Mouse (Mus musculus): ENCODE results near the gene Cmpk1. TPM values are rescaled to one million over a fixed set of nuclear protein-coding genes. Genes with fewer than 3 reads are reported as not detected.
"Not testable (repeated sequence)": the region's sequence is repeated elsewhere in the genome, so short reads cannot be mapped to it uniquely, and the experiment has no call there.

Cmpk1 gene
- polyA plus RNA-seq, 1 experiment from 2014 or later, result 98.9 TPM

- H3K4me2 ChIP-seq (ENCODE audit: low read length), result no peak overlapping the region
- no peak overlapping the region for H3K27ac ChIP-seq (ENCODE audit: low read depth)
- no peaks in the 10 kb centered on the region for H3K36me3 ChIP-seq (ENCODE audit: control insufficient read depth, insufficient read depth, low read length)
- H3K9me3 ChIP-seq (ENCODE audit: control insufficient read depth, low read length), result no peaks in the 10 kb centered on the region
- ATAC-seq (replicated peaks; ENCODE audit: low FRiP score, low TSS enrichment, low read depth) (no peak), DNase-seq (ENCODE audit: low spot score) (no peak)
- no peak overlapping the region for H3K4me3 ChIP-seq (ENCODE audit: low read depth, low read length)
- WGBS, result 87% methylated on average over 3 of the region's 3 CpGs
- H3K9ac ChIP-seq (ENCODE audit: low read length), result no peak overlapping the region
- no peaks in the 10 kb centered on the region for H3K27me3 ChIP-seq (replicated peaks; ENCODE audit: control insufficient read depth, insufficient read depth, low read length)
- no peaks in the 10 kb centered on the region for H3K4me1 ChIP-seq (replicated peaks; ENCODE audit: control insufficient read depth, insufficient read depth, low read length)
Observed at GRCm38 (mm10) chr4:114994218-114994617, 7.2 kb upstream of the Cmpk1 start.

DNA sequence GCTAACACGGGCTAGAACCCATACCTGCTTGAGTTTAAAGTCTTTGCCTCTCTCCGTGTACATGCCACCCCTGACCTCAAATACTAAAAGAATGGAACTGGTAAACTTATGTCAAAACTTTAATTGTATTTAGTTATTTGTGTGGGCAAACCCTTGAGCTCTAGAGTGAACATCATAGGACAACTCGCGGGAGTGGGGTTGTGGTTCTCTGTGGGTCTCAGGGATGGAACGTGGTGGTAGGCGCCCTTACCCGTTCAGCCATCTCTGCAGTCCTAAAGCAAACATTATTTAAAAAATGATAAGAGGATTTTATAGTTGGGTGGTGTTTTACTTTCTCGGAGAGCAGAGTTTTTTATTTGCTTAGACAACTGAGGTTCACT lies 840 bp downstream of the Cmpk1 start:
- peak overlapping the region; percentile 94 for H3K9ac ChIP-seq (ENCODE audit: low read length)
- DNase-seq (ENCODE audit: low spot score) (peak; percentile 72), ATAC-seq (replicated peaks; ENCODE audit: low FRiP score, low TSS enrichment, low read depth) (peak; percentile 65)
- no peaks in the 10 kb centered on the region for H3K27me3 ChIP-seq (replicated peaks; ENCODE audit: control insufficient read depth, insufficient read depth, low read length)
- WGBS, result under 1% methylated on average over 8 of the region's 8 CpGs
- no peaks in the 10 kb centered on the region for H3K36me3 ChIP-seq (ENCODE audit: control insufficient read depth, insufficient read depth, low read length)
- peak overlapping the region; percentile 100 for H3K27ac ChIP-seq (ENCODE audit: low read depth)
- H3K4me2 ChIP-seq (ENCODE audit: low read length), result peak overlapping the region; percentile 95
- H3K4me3 ChIP-seq (ENCODE audit: low read depth, low read length), result peak overlapping the region; percentile 77
- peaks cover 4% of the 10 kb centered on the region for H3K4me1 ChIP-seq (replicated peaks; ENCODE audit: control insufficient read depth, insufficient read depth, low read length)
- H3K9me3 ChIP-seq (ENCODE audit: control insufficient read depth, low read length), result no peaks in the 10 kb centered on the region

DNA sequence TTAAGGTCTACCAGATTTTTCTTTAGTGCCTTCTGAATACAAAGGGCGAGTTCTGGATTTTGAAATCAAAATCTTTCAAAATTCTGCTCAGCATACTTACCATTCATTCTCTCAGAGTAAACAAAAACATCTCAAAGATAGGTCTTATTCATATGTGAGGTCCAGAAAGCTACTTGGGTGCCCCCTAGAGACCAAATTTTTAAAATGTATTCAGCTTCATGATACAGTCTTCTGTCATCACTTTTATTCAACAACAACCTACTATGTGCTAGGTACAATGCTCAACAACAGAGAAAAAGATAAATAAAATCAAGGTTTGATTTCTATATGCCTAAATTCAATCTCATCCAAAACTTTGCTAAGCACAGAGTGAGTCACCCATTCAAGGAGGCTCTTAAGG lies 4.0 kb downstream of the Cmpk1 start:
- Histone ChIP-seq H3K4me1 (replicated peaks; ENCODE audit: control insufficient read depth, insufficient read depth, low read length) (peaks cover 4% of the 10 kb centered on the region), H3K9me3 (ENCODE audit: control insufficient read depth, low read length) (no peaks in the 10 kb centered on the region), H3K36me3 (ENCODE audit: control insufficient read depth, insufficient read depth, low read length) (no peaks in the 10 kb centered on the region), H3K4me2 (ENCODE audit: low read length) (no peak overlapping the region), H3K27me3 (replicated peaks; ENCODE audit: control insufficient read depth, insufficient read depth, low read length) (no peaks in the 10 kb centered on the region), H3K4me3 (ENCODE audit: low read depth, low read length) (no peak overlapping the region), H3K27ac (ENCODE audit: low read depth) (no peak overlapping the region), H3K9ac (ENCODE audit: low read length) (no peak overlapping the region)
- DNase-seq (ENCODE audit: low spot score) (no peak), ATAC-seq (replicated peaks; ENCODE audit: low FRiP score, low TSS enrichment, low read depth) (no peak)
- WGBS, result 77% methylated on average over 1 of the region's 1 CpGs

DNA sequence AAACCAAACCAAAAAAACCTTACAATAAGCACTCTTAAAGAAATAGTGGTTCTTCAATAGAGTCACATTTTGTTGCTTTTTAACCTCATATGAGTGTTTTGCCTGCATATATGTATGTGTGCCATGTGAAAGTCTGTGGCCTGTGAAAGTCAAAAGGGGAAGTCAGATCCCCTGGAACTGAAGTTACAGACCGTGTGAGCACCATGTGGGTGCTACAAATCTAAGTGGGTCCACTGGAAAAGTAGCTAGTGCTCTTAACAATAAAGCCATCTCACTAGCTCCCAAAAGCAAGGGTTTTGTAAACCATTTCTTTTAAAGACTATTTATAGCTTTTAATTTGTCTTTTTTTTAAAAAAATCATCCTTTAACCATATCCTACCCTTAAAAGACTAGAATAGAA lies 4.4 kb downstream of the Cmpk1 start:
- H3K36me3 ChIP-seq (ENCODE audit: control insufficient read depth, insufficient read depth, low read length), result no peaks in the 10 kb centered on the region
- 81% methylated on average over 1 of the region's 1 CpGs for WGBS
- H3K27ac ChIP-seq (ENCODE audit: low read depth), result no peak overlapping the region
- H3K4me1 ChIP-seq (replicated peaks; ENCODE audit: control insufficient read depth, insufficient read depth, low read length), result peaks cover 4% of the 10 kb centered on the region
- H3K27me3 ChIP-seq (replicated peaks; ENCODE audit: control insufficient read depth, insufficient read depth, low read length), result no peaks in the 10 kb centered on the region
- no peaks in the 10 kb centered on the region for H3K9me3 ChIP-seq (ENCODE audit: control insufficient read depth, low read length)
- H3K9ac ChIP-seq (ENCODE audit: low read length), result no peak overlapping the region
- no peak for ATAC-seq (replicated peaks; ENCODE audit: low FRiP score, low TSS enrichment, low read depth)
- no peak overlapping the region for H3K4me3 ChIP-seq (ENCODE audit: low read depth, low read length)
- H3K4me2 ChIP-seq (ENCODE audit: low read length), result no peak overlapping the region
- no peak for DNase-seq (ENCODE audit: low spot score)

DNA sequence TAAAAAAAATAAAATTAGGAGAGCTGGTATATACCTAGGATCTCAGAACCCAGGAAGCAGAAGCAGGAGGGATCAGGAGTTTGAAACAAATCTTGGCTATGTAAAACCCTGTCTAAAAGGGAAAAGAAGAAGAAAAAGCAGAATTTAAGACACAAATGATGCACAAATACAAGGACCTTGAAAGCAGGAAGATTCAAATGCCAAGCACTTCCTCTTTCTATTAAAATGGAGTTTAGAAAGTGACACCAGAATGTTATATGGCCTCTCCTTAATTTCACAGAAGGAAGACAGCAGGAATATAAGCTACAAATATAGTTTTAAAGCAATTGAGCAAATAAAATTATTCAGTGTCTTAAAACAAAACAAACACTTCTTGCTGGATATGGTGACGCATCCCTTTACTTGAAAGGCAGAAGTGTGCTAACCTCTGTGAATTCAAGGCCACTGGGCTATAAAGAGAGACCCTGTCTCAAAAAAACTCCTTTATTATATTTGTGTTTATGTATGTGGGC lies 13.8 kb downstream of the Cmpk1 start:
- H3K27me3 ChIP-seq (replicated peaks; ENCODE audit: control insufficient read depth, insufficient read depth, low read length), result no peaks in the 10 kb centered on the region
- H3K4me3 ChIP-seq (ENCODE audit: low read depth, low read length), result no peak overlapping the region
- WGBS, result 85% methylated on average over 1 of the region's 1 CpGs
- no peaks in the 10 kb centered on the region for H3K9me3 ChIP-seq (ENCODE audit: control insufficient read depth, low read length)
- peaks cover 9% of the 10 kb centered on the region for H3K36me3 ChIP-seq (ENCODE audit: control insufficient read depth, insufficient read depth, low read length)
- no peak overlapping the region for H3K27ac ChIP-seq (ENCODE audit: low read depth)
- no peak overlapping the region for H3K9ac ChIP-seq (ENCODE audit: low read length)
- DNase-seq (ENCODE audit: low spot score), result no peak
- ATAC-seq (replicated peaks; ENCODE audit: low FRiP score, low TSS enrichment, low read depth), result no peak
- H3K4me1 ChIP-seq (replicated peaks; ENCODE audit: control insufficient read depth, insufficient read depth, low read length), result no peaks in the 10 kb centered on the region
- no peak overlapping the region for H3K4me2 ChIP-seq (ENCODE audit: low read length)

DNA sequence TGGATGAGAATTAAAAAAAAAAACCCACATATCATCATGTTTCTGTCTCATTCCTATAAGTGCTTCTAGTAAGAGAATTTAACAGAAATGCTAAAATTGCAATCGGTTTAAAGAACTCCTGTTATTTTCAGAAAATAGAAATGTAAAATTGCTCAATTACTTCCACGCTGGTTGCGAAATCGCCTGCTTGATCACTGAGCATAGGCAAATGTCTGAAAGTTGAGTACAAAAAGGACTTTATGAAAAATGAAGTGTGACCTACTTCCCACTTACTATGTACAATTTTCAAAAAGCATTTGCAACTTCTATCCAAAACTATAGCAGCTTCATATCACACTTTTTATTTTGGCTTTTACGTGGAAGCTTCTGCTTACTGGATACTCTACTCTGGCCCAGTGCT lies 16.3 kb downstream of the Cmpk1 start:
- DNase-seq (ENCODE audit: low spot score) (no peak), ATAC-seq (replicated peaks; ENCODE audit: low FRiP score, low TSS enrichment, low read depth) (no peak)

DNA sequence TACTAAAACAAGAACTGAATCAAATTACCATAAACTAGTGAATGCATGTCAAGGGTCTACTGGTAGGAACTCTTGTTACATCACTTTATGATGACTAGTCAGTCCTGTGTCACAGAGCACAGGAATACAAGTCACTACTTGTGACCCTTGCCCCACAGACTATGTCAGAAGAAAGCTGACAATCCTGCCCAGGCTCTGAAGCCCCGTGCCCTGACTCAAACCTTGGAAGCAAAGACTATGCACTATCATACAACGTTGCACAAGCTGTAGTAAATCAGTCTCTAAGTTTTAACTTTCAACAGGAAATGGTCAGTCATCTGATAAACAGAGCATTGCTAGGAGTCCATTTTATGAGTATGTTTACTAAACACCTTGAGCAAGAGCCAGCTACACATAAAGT lies 26.2 kb downstream of the Cmpk1 start:
- not testable (repeated sequence) for ATAC-seq (replicated peaks; ENCODE audit: low FRiP score, low TSS enrichment, low read depth)

More for the DNA sequence above, 16.3 kb downstream of the Cmpk1 start:
- WGBS, result 97% methylated on average over 5 of the region's 5 CpGs
- no peak overlapping the region for H3K27ac ChIP-seq (ENCODE audit: low read depth)
- H3K36me3 ChIP-seq (ENCODE audit: control insufficient read depth, insufficient read depth, low read length), result peaks cover 33% of the 10 kb centered on the region
- H3K4me3 ChIP-seq (ENCODE audit: low read depth, low read length), result no peak overlapping the region
- no peaks in the 10 kb centered on the region for H3K27me3 ChIP-seq (replicated peaks; ENCODE audit: control insufficient read depth, insufficient read depth, low read length)
- H3K4me1 ChIP-seq (replicated peaks; ENCODE audit: control insufficient read depth, insufficient read depth, low read length), result no peaks in the 10 kb centered on the region
- H3K9ac ChIP-seq (ENCODE audit: low read length), result no peak overlapping the region
- no peaks in the 10 kb centered on the region for H3K9me3 ChIP-seq (ENCODE audit: control insufficient read depth, low read length)
- no peak overlapping the region for H3K4me2 ChIP-seq (ENCODE audit: low read length)

GRCm38 (mm10) chr4:114959533-114959932 lies 27.5 kb downstream of the Cmpk1 start:
- WGBS, result 89% methylated on average over 2 of the region's 2 CpGs
- Histone ChIP-seq H3K9me3 (ENCODE audit: control insufficient read depth, low read length) (no peaks in the 10 kb centered on the region), H3K4me2 (ENCODE audit: low read length) (no peak overlapping the region), H3K9ac (ENCODE audit: low read length) (no peak overlapping the region), H3K27ac (ENCODE audit: low read depth) (no peak overlapping the region), H3K36me3 (ENCODE audit: control insufficient read depth, insufficient read depth, low read length) (peaks cover 40% of the 10 kb centered on the region), H3K4me1 (replicated peaks; ENCODE audit: control insufficient read depth, insufficient read depth, low read length) (no peaks in the 10 kb centered on the region), H3K4me3 (ENCODE audit: low read depth, low read length) (no peak overlapping the region), H3K27me3 (replicated peaks; ENCODE audit: control insufficient read depth, insufficient read depth, low read length) (no peaks in the 10 kb centered on the region)
- DNase-seq (ENCODE audit: low spot score) (no peak), ATAC-seq (replicated peaks; ENCODE audit: low FRiP score, low TSS enrichment, low read depth) (no peak)

More for the DNA sequence above, 26.2 kb downstream of the Cmpk1 start:
- H3K9ac ChIP-seq (ENCODE audit: low read length); H3K27ac ChIP-seq (ENCODE audit: low read depth); H3K9me3 ChIP-seq (ENCODE audit: control insufficient read depth, low read length); H3K4me1 ChIP-seq (replicated peaks; ENCODE audit: control insufficient read depth, insufficient read depth, low read length); H3K27me3 ChIP-seq (replicated peaks; ENCODE audit: control insufficient read depth, insufficient read depth, low read length); H3K4me3 ChIP-seq (ENCODE audit: low read depth, low read length); DNase-seq (ENCODE audit: low spot score); H3K4me2 ChIP-seq (ENCODE audit: low read length): not testable (repeated sequence)
- peaks cover 53% of the 10 kb centered on the region for H3K36me3 ChIP-seq (ENCODE audit: control insufficient read depth, insufficient read depth, low read length)
- WGBS, result 49% methylated on average over 2 of the region's 2 CpGs

- H3K27me3 ChIP-seq (replicated peaks; ENCODE audit: control insufficient read depth, insufficient read depth, low read length), result no peaks in the 10 kb centered on the region
- DNase-seq (ENCODE audit: low spot score) (no peak), ATAC-seq (replicated peaks; ENCODE audit: low FRiP score, low TSS enrichment, low read depth) (no peak)
- H3K9ac ChIP-seq (ENCODE audit: low read length), result no peak overlapping the region
- H3K36me3 ChIP-seq (ENCODE audit: control insufficient read depth, insufficient read depth, low read length), result peaks cover 34% of the 10 kb centered on the region
- H3K27ac ChIP-seq (ENCODE audit: low read depth), result no peak overlapping the region
- H3K4me3 ChIP-seq (ENCODE audit: low read depth, low read length), result no peak overlapping the region
- H3K4me1 ChIP-seq (replicated peaks; ENCODE audit: control insufficient read depth, insufficient read depth, low read length), result no peaks in the 10 kb centered on the region
- no peak overlapping the region for H3K4me2 ChIP-seq (ENCODE audit: low read length)
- 87% methylated on average over 4 of the region's 4 CpGs for WGBS
- H3K9me3 ChIP-seq (ENCODE audit: control insufficient read depth, low read length), result no peaks in the 10 kb centered on the region
Observed at GRCm38 (mm10) chr4:114958786-114959185, 28.3 kb downstream of the Cmpk1 start.
